Mouse (Mus musculus) embryonic facial prominence, embryonic 15.5 days (tissue): ENCODE measurements around the gene Pdia6. TPM values are rescaled to one million over a fixed set of nuclear protein-coding genes. Genes with fewer than 3 reads are reported as not detected.
A peak's percentile ranks its signal among the peaks of the same experiment; 100 is the strongest.

Experiments
- ATAC-seq: fragments of 200-750 bp; cut with Nextera tagmentation; 2 replicates; pipeline ENCODE4 v1.8.0; 2017; ENCODE audit warnings: low read depth, moderate TSS enrichment; ENCODE audit not compliant: insufficient number of reproducible peaks, low FRiP score, low TSS enrichment
- H3K27ac ChIP-seq: fragments of 300-500 bp; sonication (generic); replicated peaks from 2 replicates; pipeline ENCODE4 v1.5.1; 2015; ENCODE audit warnings: mild to moderate bottlenecking, inconsistent platforms
- H3K27me3 ChIP-seq: fragments of 300-500 bp; sonication (generic); 2 replicates; pipeline ENCODE4 v1.6.1; 2015; ENCODE audit warnings: inconsistent platforms
- H3K36me3 ChIP-seq: fragments of 300-500 bp; sonication (generic); 2 replicates; pipeline ENCODE4 v1.6.1; 2015; ENCODE audit warnings: mild to moderate bottlenecking, inconsistent platforms
- H3K4me1 ChIP-seq: fragments of 300-500 bp; sonication (generic); 2 replicates; pipeline ENCODE4 v1.6.1; 2015; ENCODE audit warnings: inconsistent platforms
- H3K4me2 ChIP-seq: fragments of 300-500 bp; sonication (generic); replicated peaks from 2 replicates; pipeline ENCODE4 v1.6.1; 2015; ENCODE audit warnings: mild to moderate bottlenecking, inconsistent platforms
- H3K4me3 ChIP-seq: fragments of 300-500 bp; sonication (generic); replicated peaks from 2 replicates; pipeline ENCODE4 v1.5.1; 2015; ENCODE audit warnings: mild to moderate bottlenecking, inconsistent platforms
- H3K9ac ChIP-seq: fragments of 300-500 bp; sonication (generic); 2 replicates; pipeline ENCODE4 v1.6.1; 2015; ENCODE audit warnings: inconsistent platforms
- H3K9me3 ChIP-seq: fragments of 300-500 bp; sonication (generic); replicated peaks from 2 replicates; pipeline ENCODE4 v1.6.1; 2016; ENCODE audit warnings: inconsistent platforms
- WGBS: fragments of 180-500 bp; shearing (Covaris S2); methylation state at CpG from one replicate; pipeline ENCODE4 v1.1.7; 2015; 5-methylcytosine and 5-hydroxymethylcytosine counted together
- polyA plus RNA-seq: library from polyadenylated mRNA; unstranded; fragments of >200 nt; fragmentation: Nextera tagmentation; extraction: Ambion mirVana; gene quantifications from 2 replicates; pipeline ENCODE4 v1.2.1, GENCODE M21; 2015

The Pdia6 gene
- polyA plus RNA-seq, 1 experiment from 2014 or later, result 562 TPM

DNA sequence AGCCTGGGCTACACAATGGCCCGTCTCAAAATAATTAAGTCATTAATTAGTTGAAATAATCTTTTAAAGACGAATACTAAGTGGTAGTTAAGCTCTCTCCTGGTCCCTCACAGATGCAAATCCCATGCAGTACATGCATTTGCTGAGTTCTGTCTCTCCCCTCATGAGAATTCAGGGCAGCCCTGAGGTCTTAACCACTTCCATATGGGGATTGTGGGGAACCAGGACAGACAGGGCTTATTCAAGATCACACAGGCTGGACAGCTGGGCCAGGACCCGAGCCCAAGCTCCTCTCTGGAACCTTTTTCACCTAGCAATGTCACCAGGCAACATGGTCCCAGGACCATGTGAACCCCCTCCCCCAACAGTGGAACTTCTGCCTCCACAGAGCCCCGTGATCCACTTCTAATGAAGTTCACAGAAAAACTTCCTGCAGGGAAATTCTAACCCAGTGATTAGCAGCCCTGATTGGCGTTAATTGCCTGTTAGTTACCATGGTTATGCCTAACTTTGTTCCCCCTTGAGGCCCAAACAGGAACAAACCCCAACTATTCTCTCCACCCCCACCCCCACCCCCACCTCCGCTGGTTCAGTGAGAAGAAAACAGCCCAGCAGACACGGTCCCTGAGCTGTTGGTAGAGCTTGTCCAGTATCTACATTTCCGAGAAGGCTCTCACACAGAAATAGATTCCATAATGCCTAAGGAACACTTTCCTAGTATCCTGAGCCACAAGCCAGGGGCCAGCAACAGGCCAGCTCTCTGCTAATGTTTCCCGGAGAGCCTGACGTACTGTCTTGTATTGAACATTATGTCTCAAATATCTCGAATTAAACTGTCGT lies 27.5 kb upstream of the Pdia6 start:
- no peaks in the 10 kb centered on the region for H3K36me3 ChIP-seq
- no peak overlapping the region for H3K4me2 ChIP-seq
- H3K4me3 ChIP-seq, result no peak overlapping the region
- H3K27ac ChIP-seq, result no peak overlapping the region
- H3K9me3 ChIP-seq, result no peaks in the 10 kb centered on the region
- H3K4me1 ChIP-seq, result peaks cover 6% of the 10 kb centered on the region; the same call in 1 of the 2 replicates
- WGBS, result 22% methylated on average over 12 of the region's 12 CpGs
- H3K27me3 ChIP-seq, result no peaks in the 10 kb centered on the region
- no peak overlapping the region for H3K9ac ChIP-seq
- ATAC-seq, result peak; percentile 26; the same call in 1 of the 2 replicates

DNA sequence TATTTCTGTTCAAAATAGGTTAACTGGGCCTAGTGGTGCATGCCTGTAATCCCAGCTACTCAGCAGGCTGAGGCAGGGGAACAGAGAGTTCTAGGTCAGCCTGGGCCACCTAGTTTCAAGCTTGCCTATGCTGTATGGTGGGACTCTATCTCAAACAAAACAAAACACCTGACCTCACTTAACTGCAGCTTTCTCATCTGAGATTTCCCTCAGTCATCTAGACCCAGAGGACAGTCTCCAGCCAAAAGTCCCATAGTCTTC lies 27.0 kb upstream of the Pdia6 start:
- Histone ChIP-seq H3K27me3 (no peaks in the 10 kb centered on the region), H3K9ac (no peak overlapping the region), H3K36me3 (no peaks in the 10 kb centered on the region), H3K4me2 (no peak overlapping the region), H3K4me1 (peaks cover 6% of the 10 kb centered on the region; the same call in 1 of the 2 replicates), H3K9me3 (no peaks in the 10 kb centered on the region), H3K27ac (no peak overlapping the region), H3K4me3 (no peak overlapping the region)
- ATAC-seq, result no peak

GRCm38 (mm10) chr12:17241016-17241415 lies 25.3 kb upstream of the Pdia6 start:
- H3K4me1 ChIP-seq, result peaks cover 6% of the 10 kb centered on the region; the same call in 1 of the 2 replicates
- no peak overlapping the region for H3K4me2 ChIP-seq
- WGBS, result 73% methylated on average over 2 of the region's 2 CpGs
- no peak overlapping the region for H3K9ac ChIP-seq
- no peaks in the 10 kb centered on the region for H3K9me3 ChIP-seq
- ATAC-seq, result no peak
- no peaks in the 10 kb centered on the region for H3K27me3 ChIP-seq
- H3K27ac ChIP-seq, result no peak overlapping the region
- no peaks in the 10 kb centered on the region for H3K36me3 ChIP-seq
- no peak overlapping the region for H3K4me3 ChIP-seq

- no peak for ATAC-seq
- H3K9me3 ChIP-seq, result no peaks in the 10 kb centered on the region
- H3K4me2 ChIP-seq, result no peak overlapping the region
- H3K4me3 ChIP-seq, result no peak overlapping the region
- H3K27ac ChIP-seq, result no peak overlapping the region
- no peak overlapping the region for H3K9ac ChIP-seq
- H3K27me3 ChIP-seq, result no peaks in the 10 kb centered on the region
- peaks cover 6% of the 10 kb centered on the region; the same call in 1 of the 2 replicates for H3K4me1 ChIP-seq
- 95% methylated on average over 9 of the region's 9 CpGs for WGBS
- H3K36me3 ChIP-seq, result no peaks in the 10 kb centered on the region
Observed at GRCm38 (mm10) chr12:17241614-17242013, 24.7 kb upstream of the Pdia6 start.

GRCm38 (mm10) chr12:17242041-17242440 lies 24.3 kb upstream of the Pdia6 start:
- no peak for ATAC-seq
- H3K9me3 ChIP-seq, result no peaks in the 10 kb centered on the region

GRCm38 (mm10) chr12:17250962-17251361 lies 15.4 kb upstream of the Pdia6 start:
- 68% methylated on average over 8 of the region's 8 CpGs for WGBS
- Histone ChIP-seq H3K27ac (no peak overlapping the region), H3K9ac (no peak overlapping the region), H3K4me3 (no peak overlapping the region), H3K36me3 (no peaks in the 10 kb centered on the region), H3K4me2 (no peak overlapping the region), H3K4me1 (0 out of 2 replicates have a peak, but pooled peaks cover 7% of the 10 kb centered on the region), H3K9me3 (no peaks in the 10 kb centered on the region), H3K27me3 (no peaks in the 10 kb centered on the region)
- no peak for ATAC-seq

More at GRCm38 (mm10) chr12:17242041-17242440, 24.3 kb upstream of the Pdia6 start:
- no peak overlapping the region for H3K27ac ChIP-seq
- no peak overlapping the region for H3K4me3 ChIP-seq
- H3K27me3 ChIP-seq, result no peaks in the 10 kb centered on the region
- H3K36me3 ChIP-seq, result no peaks in the 10 kb centered on the region
- H3K4me2 ChIP-seq, result no peak overlapping the region
- no peak overlapping the region for H3K9ac ChIP-seq
- H3K4me1 ChIP-seq, result peaks cover 6% of the 10 kb centered on the region; the same call in 1 of the 2 replicates

GRCm38 (mm10) chr12:17253069-17253468 lies 13.3 kb upstream of the Pdia6 start:
- Histone ChIP-seq H3K9me3 (no peaks in the 10 kb centered on the region), H3K27me3 (no peaks in the 10 kb centered on the region), H3K4me3 (0 out of 2 replicates have a peak overlapping the region, but pooled peaks have one; percentile 16), H3K27ac (no peak overlapping the region), H3K36me3 (no peaks in the 10 kb centered on the region), H3K9ac (no peak overlapping the region), H3K4me2 (peak overlapping the region; percentile 35; the same call in 1 of the 2 replicates), H3K4me1 (0 out of 2 replicates have a peak, but pooled peaks cover 7% of the 10 kb centered on the region)
- ATAC-seq, result peak; percentile 39
- WGBS, result 11% methylated on average over 9 of the region's 9 CpGs

- H3K27me3 ChIP-seq, result no peaks in the 10 kb centered on the region
- H3K4me3 ChIP-seq, result no peak overlapping the region
- no peak for ATAC-seq
- no peak overlapping the region for H3K27ac ChIP-seq
- no peaks in the 10 kb centered on the region for H3K36me3 ChIP-seq
- H3K9ac ChIP-seq, result no peak overlapping the region
- H3K4me2 ChIP-seq, result no peak overlapping the region
- WGBS, result 83% methylated on average over 6 of the region's 6 CpGs
- 0 out of 2 replicates have a peak, but pooled peaks cover 7% of the 10 kb centered on the region for H3K4me1 ChIP-seq
- no peaks in the 10 kb centered on the region for H3K9me3 ChIP-seq
Observed at GRCm38 (mm10) chr12:17255602-17256001, 10.7 kb upstream of the Pdia6 start.

GRCm38 (mm10) chr12:17256905-17257304 lies 9.4 kb upstream of the Pdia6 start:
- Histone ChIP-seq H3K36me3 (no peaks in the 10 kb centered on the region), H3K9me3 (no peaks in the 10 kb centered on the region), H3K27me3 (no peaks in the 10 kb centered on the region), H3K27ac (no peak overlapping the region), H3K4me3 (no peak overlapping the region), H3K9ac (no peak overlapping the region), H3K4me1 (0 out of 2 replicates have a peak, but pooled peaks cover 7% of the 10 kb centered on the region), H3K4me2 (no peak overlapping the region)
- ATAC-seq, result no peak
- WGBS, result 1% methylated on average over 10 of the region's 10 CpGs

DNA sequence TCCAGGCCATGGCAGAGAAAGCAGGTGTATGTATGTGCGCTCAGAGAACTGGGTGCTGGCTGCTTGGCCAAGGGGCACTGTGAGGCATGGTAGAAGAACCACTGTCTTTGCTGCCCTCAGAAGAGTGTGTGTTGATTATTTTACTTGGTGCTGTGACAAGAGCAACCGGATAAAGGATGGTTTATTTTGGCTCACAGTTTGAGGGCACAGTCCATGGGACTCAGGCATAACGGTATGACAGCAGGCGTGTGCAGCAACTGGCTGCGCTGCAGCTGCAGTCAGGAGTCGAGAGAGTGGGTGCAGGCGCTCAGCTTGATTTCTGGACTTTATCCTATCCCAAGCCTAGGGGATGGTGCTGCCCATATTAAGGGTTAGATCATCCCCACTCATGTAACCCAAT lies 7.9 kb upstream of the Pdia6 start:
- ATAC-seq, result no peak
- Histone ChIP-seq H3K9ac (no peak overlapping the region), H3K4me2 (no peak overlapping the region), H3K36me3 (no peaks in the 10 kb centered on the region), H3K4me3 (no peak overlapping the region), H3K27ac (no peak overlapping the region), H3K9me3 (no peaks in the 10 kb centered on the region), H3K4me1 (0 out of 2 replicates have a peak, but pooled peaks cover 4% of the 10 kb centered on the region), H3K27me3 (no peaks in the 10 kb centered on the region)
- 84% methylated on average over 7 of the region's 7 CpGs for WGBS

DNA sequence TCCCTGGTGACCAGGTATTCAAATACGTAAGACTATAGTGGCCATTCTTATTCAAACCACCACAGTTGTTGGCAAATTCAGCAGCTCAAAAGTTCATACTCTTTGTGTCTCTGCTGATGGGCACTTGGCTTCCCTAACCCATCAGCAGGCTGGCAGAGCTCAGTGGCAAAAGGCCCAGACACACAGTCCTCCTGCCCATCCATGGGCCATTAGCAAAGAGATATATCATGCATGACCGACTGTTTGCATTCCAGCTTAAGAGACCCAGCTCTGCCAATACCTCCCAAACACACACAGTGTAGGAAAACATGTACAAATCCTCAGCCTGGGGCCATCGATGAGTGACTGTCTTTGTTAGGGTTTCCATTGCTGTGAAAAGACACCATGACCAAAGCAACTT lies 5.3 kb upstream of the Pdia6 start:
- H3K27ac ChIP-seq, result no peak overlapping the region
- H3K4me3 ChIP-seq, result no peak overlapping the region
- no peaks in the 10 kb centered on the region for H3K4me1 ChIP-seq
- no peak overlapping the region for H3K9ac ChIP-seq
- WGBS, result 87% methylated on average over 3 of the region's 3 CpGs
- no peak overlapping the region for H3K4me2 ChIP-seq
- no peaks in the 10 kb centered on the region for H3K27me3 ChIP-seq
- no peak for ATAC-seq
- H3K9me3 ChIP-seq, result no peaks in the 10 kb centered on the region
- no peaks in the 10 kb centered on the region for H3K36me3 ChIP-seq

DNA sequence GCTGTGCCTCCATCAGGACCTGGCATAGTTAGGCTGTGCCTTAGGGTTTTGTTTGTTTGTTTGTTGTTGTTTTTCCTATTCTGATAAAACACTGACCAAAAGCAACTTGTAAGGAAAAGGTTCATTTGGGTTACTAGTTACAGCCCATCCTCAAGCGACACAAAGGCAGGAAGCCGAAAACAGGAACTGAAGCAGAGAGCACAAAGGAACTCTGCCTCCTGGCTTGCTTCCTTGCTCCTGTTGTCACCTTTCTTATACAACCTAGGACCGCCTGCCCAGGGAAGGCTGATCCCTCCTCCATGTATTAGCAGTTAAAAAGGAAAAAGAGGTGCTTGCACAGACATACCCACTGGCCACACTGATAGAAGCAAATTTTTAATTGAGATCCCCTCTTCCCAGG lies 2.5 kb upstream of the Pdia6 start:
- ATAC-seq, result no peak
- no peaks in the 10 kb centered on the region for H3K9me3 ChIP-seq
- WGBS, result 82% methylated on average over 3 of the region's 3 CpGs
- no peak overlapping the region for H3K9ac ChIP-seq
- 0 out of 2 replicates have a peak, but pooled peaks cover 6% of the 10 kb centered on the region for H3K36me3 ChIP-seq
- H3K27me3 ChIP-seq, result no peaks in the 10 kb centered on the region
- H3K4me2 ChIP-seq, result no peak overlapping the region
- no peak overlapping the region for H3K27ac ChIP-seq
- H3K4me3 ChIP-seq, result no peak overlapping the region
- peaks cover 16% of the 10 kb centered on the region for H3K4me1 ChIP-seq
